Mouse (Mus musculus) granulocyte monocyte progenitor cell, adult 5-6 weeks (primary cell): ENCODE results near the gene Usp33. TPM values are rescaled to one million over a fixed set of nuclear protein-coding genes. Genes with fewer than 3 reads are reported as not detected.
A peak's percentile ranks its signal among the peaks of the same experiment; 100 is the strongest.
"Not testable (repeated sequence)": the region's sequence is repeated elsewhere in the genome, so short reads cannot be mapped to it uniquely, and the experiment has no call there.

Source experiments
- ATAC-seq: replicated peaks from 2 replicates; pipeline ENCODE4 v1.8.0; 2016; ENCODE audit warnings: mild to moderate bottlenecking, moderate TSS enrichment, inconsistent platforms; ENCODE audit not compliant: poor library complexity, severe bottlenecking
- total RNA-seq, 2 experiments: library from RNA; stranded (forward) in 1 of 2; stranded (reverse) in 1 of 2; fragments of 200-712, 200-1000 nt in 1 of 2; fragments of >200 nt in 1 of 2; fragmentation: Nextera tagmentation in 1 of 2; gene quantifications; 2 replicates each; pipeline ENCODE4 v1.2.3; 2014 to 2017

Gene Usp33
- total RNA-seq (2014; fragmentation: Nextera tagmentation) (24.7 and 25.8 TPM in 2 replicates), total RNA-seq (2017) (48.4 and 49.6 TPM in 2 replicates)

- peak; percentile 93 for ATAC-seq
These were observed at the start of gene Usp33 for GRCm38 (mm10) chr3:152345732-152346632. TSS of gene Usp33 (plus strand) at chr3:152346478.

GRCm38 (mm10) chr3:152300376-152301337 lies 45.6 kb upstream of the Usp33 start:
- ATAC-seq, result 0 out of 2 replicates have a peak, but pooled peaks have one; percentile 33

DNA sequence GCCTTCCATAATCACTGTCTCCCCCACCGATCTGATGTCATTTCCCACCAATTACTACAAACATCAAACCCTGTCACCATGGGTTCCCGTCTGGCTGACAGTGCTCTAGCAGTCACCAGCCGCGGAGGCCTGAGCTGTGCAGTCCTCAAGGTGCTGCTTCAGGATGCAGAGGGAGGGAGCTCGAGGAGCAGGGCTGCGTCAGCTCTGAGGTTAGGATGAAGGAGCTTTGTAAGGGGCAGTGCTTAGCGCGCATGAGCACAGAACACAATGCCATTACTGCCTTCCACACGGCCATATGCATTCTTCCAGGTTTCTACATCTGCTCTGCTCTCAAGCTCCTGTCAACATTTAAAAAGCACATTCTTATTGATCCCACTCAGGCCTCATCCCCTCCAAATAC lies 43.3 kb upstream of the Usp33 start:
- no peak for ATAC-seq

DNA sequence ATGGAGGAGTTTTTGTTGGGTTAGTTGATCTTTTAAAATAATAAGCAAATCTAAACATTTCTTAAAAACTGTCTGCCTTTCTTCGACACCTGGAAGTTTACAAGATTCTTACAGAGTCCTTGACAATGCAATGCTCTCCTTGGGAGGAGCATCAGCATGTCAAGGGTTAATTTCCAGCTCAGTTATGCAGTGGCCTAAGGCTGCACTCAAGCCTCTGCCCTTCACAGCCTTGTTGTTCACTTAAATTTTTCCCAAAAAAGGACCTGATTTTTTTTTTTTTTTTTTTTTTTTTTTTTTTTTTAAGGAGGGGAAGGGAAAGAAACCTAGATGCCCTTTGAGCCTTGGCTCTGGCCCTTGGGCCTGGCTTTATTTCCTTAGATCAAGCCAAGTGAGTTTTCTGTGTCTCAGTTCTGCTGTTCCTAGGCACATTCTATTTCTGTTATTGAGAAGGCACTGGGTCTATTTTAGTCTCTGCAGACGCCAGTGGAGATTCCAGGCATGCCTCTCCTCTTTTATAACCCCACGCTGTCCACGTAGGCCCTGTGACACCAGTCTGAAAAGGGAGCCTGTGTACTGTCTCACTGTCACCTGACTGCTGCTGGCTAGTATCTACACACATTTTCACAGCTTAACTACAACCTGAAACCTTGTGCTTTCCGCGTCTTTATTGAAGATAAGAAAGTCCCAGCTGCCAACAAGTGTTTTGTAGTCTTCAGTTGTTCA lies 42.0 kb upstream of the Usp33 start:
- ATAC-seq, result no peak

- no peak for ATAC-seq
These were observed 41.2 kb upstream of the Usp33 start for GRCm38 (mm10) chr3:152305080-152305479.

- no peak for ATAC-seq
These were observed 40.3 kb upstream of the Usp33 start for GRCm38 (mm10) chr3:152305971-152306370.

DNA sequence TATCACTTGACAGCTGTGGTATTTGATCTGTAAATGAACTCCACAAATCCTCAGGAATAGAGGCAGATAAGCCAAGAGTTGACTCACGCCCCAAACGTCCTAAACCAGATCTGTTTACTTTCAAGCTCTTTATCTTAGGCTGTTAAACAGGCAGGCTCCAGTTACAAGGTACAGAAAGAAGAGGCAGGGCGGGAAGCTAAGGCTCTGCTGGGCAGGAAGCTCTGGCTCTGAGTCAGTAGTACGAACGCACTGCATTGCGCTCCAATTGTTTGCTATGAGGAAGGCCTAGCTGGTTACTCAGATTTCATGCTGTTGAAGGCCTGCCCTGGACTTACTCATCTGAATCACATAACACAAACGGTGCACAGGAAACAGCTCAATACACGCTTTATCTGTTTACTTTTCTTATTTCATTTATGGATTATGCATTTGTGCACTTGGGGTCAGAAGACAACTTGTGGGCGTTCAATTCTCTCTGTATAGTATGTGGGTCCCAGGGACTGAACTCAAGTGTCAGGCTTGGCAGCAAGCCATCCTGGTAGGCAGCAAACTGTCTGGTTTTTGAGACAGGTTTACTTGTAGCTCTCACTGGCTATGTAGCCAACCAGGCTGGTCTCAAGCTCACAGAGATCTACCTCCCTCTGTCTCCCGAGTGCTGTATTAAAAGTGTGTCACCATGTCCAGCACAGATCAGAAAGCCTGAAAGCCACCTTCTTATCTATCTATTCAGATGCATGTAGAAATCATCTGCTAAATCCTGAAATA lies 37.6 kb upstream of the Usp33 start:
- no peak for ATAC-seq

GRCm38 (mm10) chr3:152309250-152309645 lies 37.0 kb upstream of the Usp33 start:
- ATAC-seq, result no peak

DNA sequence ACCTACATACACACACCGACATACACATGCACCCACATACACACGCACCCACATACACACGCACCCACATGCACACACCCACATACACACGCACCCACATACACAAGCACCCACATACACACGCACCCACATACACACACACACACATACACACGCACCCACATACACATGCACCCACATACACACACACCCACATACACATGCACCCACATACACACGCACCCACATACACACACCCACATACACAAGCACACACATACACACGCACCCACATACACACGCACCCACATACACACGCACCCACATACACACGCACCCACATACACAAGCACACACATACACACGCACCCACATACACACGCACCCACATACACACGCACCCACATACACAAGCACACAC lies 31.6 kb upstream of the Usp33 start:
- not testable (repeated sequence) for ATAC-seq

- peak; percentile 100 for ATAC-seq
These were observed 30.7 kb upstream of the Usp33 start for GRCm38 (mm10) chr3:152315613-152316012.

GRCm38 (mm10) chr3:152316447-152317173 lies 29.7 kb upstream of the Usp33 start:
- ATAC-seq, result not testable (repeated sequence)

DNA sequence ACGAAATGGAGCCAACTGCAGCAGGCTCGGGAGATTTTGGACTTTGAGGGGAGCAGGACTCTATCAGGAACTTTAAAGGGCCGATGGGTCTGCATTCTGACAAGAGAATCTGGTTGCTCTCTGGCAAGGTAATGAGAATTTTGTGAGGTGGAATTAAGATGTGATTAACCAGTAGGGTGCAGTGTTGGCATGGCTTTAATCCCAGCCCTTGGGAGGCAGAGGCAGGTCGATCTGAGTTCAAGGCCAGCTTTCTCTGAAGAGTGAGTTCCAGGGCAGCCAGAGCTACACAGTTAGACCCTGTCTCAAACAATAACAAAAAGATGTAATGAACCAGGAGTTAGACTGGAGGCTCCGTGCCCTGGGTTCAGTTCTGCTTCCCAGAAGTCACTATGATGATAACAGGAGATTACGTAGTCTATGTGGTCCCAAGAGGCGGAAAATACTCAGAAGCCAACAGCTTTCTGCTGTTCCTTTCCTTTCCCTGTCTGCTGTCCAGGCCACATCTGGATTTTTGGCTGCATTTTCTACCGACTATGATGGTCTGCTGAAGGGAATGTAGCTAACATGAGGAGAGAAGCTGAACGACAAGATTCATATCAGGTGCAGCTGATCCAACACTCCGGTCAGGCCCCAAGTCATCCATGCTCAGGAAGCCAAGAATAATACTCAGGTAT lies 25.2 kb upstream of the Usp33 start:
- no peak for ATAC-seq

DNA sequence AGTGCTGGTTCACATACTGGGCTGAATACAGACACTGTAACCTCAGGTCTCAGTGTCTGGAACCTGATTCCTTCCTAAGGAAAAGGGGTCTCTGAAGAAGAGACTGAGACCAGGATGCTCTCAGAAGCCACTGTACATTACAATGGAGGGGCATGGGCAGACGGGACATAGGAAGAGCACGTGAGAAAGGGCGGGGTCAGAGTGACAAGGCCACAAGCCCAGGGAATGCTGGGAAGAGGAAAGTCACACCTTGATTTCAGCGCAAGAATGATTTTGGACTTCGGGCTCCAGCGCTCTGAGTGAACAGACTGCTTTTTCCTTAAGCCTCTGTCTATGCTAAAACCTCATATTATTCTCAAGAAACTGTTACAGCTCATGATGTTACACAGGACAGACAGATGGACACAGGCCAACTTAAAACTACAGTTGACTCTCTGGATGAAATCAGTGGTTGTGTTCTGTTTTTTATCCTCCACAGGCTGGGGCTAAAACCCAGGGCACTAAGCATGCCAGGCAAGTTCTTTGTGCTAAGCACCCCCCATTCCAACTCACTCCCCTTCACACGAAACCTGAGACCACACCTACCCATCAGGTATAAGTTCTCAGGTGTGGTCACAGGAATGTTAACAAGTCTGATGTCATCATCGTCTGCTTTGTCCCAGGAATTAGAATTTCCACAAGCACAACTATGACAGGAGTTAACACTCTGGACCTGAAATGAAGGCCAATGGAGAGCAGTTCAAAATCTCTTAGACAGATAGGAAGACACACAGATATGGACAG lies 24.3 kb upstream of the Usp33 start:
- no peak for ATAC-seq

DNA sequence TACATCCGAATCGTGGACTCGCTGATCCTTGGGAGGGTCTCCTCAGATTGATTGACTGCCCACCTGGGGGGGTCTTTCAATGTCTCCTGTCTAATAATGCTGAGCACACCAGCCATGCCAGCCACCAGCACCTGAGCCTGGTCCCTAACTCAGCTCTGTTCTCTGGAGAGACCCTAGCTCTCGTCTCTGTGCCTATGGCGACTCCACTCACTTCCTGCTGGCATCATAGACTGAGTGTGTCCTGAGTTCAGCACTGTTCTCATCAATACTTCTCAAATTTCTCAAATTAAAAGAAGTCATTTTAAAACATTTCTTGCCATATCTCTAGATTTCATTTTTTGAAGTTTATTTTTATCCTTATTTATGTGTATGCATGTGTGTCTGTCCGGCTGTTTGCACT lies 14.2 kb upstream of the Usp33 start:
- no peak for ATAC-seq

DNA sequence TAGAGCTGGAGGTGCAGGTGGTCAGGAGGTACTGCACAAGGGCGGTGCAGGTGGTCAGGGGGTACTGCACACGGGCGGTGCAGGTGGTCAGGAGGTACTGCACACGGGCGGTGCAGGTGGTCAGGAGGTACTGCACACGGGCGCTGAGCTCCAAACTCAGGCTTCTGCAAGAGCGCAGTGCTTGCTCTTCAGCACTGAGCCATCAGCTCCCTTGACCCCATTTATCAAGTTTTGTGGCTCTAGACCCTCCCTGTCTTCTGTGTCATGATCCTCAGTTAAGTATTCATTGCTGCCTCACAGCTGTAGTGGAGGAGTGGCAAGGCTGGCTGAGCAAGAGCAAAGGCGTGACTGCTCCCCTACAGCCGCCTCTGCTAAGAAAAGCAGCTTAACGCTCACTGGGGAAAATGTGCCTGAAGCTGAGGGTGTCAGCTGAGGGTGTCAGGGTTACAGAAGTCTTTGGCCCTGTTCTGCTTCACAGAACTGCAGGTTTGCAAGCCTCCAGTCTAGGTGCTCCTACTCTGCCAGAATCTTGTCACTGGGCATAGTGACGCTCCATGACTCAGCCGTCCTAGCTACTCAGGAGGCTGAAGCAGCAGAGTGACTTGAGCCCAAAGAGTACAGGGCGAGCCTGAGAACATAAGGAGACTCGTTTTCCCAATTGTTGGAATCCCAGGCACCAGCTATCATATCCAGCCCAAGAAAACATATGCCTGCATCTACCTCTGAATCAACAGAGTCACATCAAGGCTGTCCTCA lies 13.6 kb upstream of the Usp33 start:
- ATAC-seq, result no peak

DNA sequence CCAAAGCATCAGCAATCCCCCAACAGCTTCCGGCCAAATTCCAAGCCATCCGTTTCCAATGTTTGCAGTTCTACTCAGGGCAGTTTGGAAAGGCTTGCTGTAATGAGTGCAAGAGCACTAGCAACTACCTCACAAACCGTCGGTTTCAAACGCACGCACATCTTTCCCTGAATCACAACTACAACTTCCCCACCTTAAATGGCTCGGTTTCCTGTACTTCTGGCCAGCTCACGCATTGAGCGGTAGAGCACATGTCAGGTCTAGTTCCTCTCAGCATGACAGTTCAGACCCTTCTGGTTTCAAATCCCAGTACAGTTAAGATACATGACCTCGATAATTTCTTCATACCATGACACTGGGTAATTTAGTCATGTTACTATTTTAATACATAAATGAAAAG lies 12.6 kb upstream of the Usp33 start:
- peak; percentile 80 for ATAC-seq

GRCm38 (mm10) chr3:152336085-152336484 lies 10.2 kb upstream of the Usp33 start:
- no peak for ATAC-seq
